Mouse (Mus musculus): Measurements from ENCODE around the gene Polr1c. TPM values are rescaled to one million over a fixed set of nuclear protein-coding genes. Genes with fewer than 3 reads are reported as not detected.

Gene Polr1c
- total and polyA plus RNA-seq, 3 experiments = 195 to 197 TPM; not detected in 1

- Histone ChIP-seq H3K27ac (ENCODE audit: control insufficient read depth, low read depth, low read length) (no peak overlapping the region), H3K27me3 (ENCODE audit: control insufficient read depth in 1 of 2, insufficient read depth in 2 of 2, low read length in 2 of 2) (peaks cover 7 to 18% of the 10 kb centered on the region in 2 experiments), H3K9ac (ENCODE audit: control insufficient read depth, low read depth, low read length, poor library complexity, severe bottlenecking) (no peak overlapping the region), H3K4me3 (ENCODE audit: control insufficient read depth in 1 of 2, insufficient read depth in 1 of 2, low read depth in 2 of 2, low read length in 2 of 2) (no peak overlapping the region), H3K36me3 (ENCODE audit: control insufficient read depth in 1 of 2, insufficient read depth in 2 of 2, low read length in 2 of 2) (no peaks in the 10 kb centered on the region), H3K9me3 (replicated peaks; ENCODE audit: insufficient read depth, low read length) (no peaks in the 10 kb centered on the region), H3K79me2 (ENCODE audit: control insufficient read depth, insufficient read depth, low read length, poor library complexity) (no peaks in the 10 kb centered on the region), H3K4me1 (ENCODE audit: control insufficient read depth in 1 of 2, insufficient read depth in 2 of 2, low read length in 2 of 2) (no peaks in the 10 kb centered on the region)
- no peak for DNase-seq (ENCODE audit: low read depth, low spot score)
- TF ChIP-seq SMC3 (IDR thresholded peaks at IDR 0.05; ENCODE audit: low read depth, low read length) (no peak), ZMIZ1 (IDR thresholded peaks at IDR 0.05; ENCODE audit: low read depth, low read length) (no peak), POLR2AphosphoS5 (IDR thresholded peaks at IDR 0.05; ENCODE audit: borderline replicate concordance, low read depth, low read length) (no peak), MEF2A (IDR thresholded peaks at IDR 0.05; ENCODE audit: extremely low read depth, insufficient replicate concordance, low read depth, low read length, poor library complexity, severe bottlenecking) (no peak), ETS1 (IDR thresholded peaks at IDR 0.05; ENCODE audit: low read depth, low read length) (no peak), MAZ (IDR thresholded peaks at IDR 0.05; ENCODE audit: low read depth, low read length) (no peak), E2F4 (IDR thresholded peaks at IDR 0.05; ENCODE audit: borderline replicate concordance, low read depth, low read length) (no peak), BHLHE40 (IDR thresholded peaks at IDR 0.05; ENCODE audit: borderline replicate concordance, low read depth, low read length) (no peak), UBTF (IDR thresholded peaks at IDR 0.05; ENCODE audit: borderline replicate concordance, insufficient read depth, low read depth, low read length) (no peak), CHD1 (IDR thresholded peaks at IDR 0.05; ENCODE audit: low read depth, low read length) (no peak), GABPA (IDR thresholded peaks at IDR 0.05; ENCODE audit: low read depth, low read length) (no peak), RAD21 (IDR thresholded peaks at IDR 0.05; ENCODE audit: low read depth, low read length) (no peak), CTCF (IDR thresholded peaks at IDR 0.05 in 2 of 3, conservative IDR thresholded peaks at IDR 0.05 in 1 of 3; ENCODE audit: control insufficient read depth in 1 of 3, insufficient read depth in 1 of 3, low read depth in 2 of 3, low read length in 3 of 3, poor library complexity in 1 of 3, severe bottlenecking in 1 of 3) (no peak), ELF1 (IDR thresholded peaks at IDR 0.05; ENCODE audit: low read depth, low read length) (no peak), ZNF384 (IDR thresholded peaks at IDR 0.05; ENCODE audit: low read depth, low read length) (no peak), MXI1 (IDR thresholded peaks at IDR 0.05; ENCODE audit: low read depth, low read length) (no peak), USF1 (IDR thresholded peaks at IDR 0.05; ENCODE audit: low read depth, low read length) (no peak), RCOR1 (IDR thresholded peaks at IDR 0.05; ENCODE audit: low read depth, low read length) (no peak), NRF1 (IDR thresholded peaks at IDR 0.05; ENCODE audit: insufficient read depth, low read depth, low read length, poor library complexity, severe bottlenecking) (no peak), ZKSCAN1 (IDR thresholded peaks at IDR 0.05; ENCODE audit: low read depth, low read length) (no peak)
Observed at GRCm38 (mm10) chr17:46297028-46297363, 49.1 kb upstream of the Polr1c start.

- Histone ChIP-seq H3K36me3 (ENCODE audit: control insufficient read depth in 1 of 2, insufficient read depth in 2 of 2, low read length in 2 of 2) (no peaks in the 10 kb centered on the region), H3K4me3 (ENCODE audit: control insufficient read depth in 1 of 2, insufficient read depth in 1 of 2, low read depth in 2 of 2, low read length in 2 of 2) (no peak overlapping the region), H3K79me2 (ENCODE audit: control insufficient read depth, insufficient read depth, low read length, poor library complexity) (no peaks in the 10 kb centered on the region), H3K9ac (ENCODE audit: control insufficient read depth, low read depth, low read length, poor library complexity, severe bottlenecking) (no peak overlapping the region), H3K4me1 (ENCODE audit: control insufficient read depth in 1 of 2, insufficient read depth in 2 of 2, low read length in 2 of 2) (no peaks in the 10 kb centered on the region), H3K9me3 (replicated peaks; ENCODE audit: insufficient read depth, low read length) (no peaks in the 10 kb centered on the region), H3K27ac (ENCODE audit: control insufficient read depth, low read depth, low read length) (no peak overlapping the region), H3K27me3 (ENCODE audit: control insufficient read depth in 1 of 2, insufficient read depth in 2 of 2, low read length in 2 of 2) (peaks cover 7 to 22% of the 10 kb centered on the region in 2 experiments)
- DNase-seq (ENCODE audit: low read depth, low spot score) = no peak
- TF ChIP-seq TBP (IDR thresholded peaks at IDR 0.05; ENCODE audit: low read depth, low read length) = no peak
- no peak for TF ChIP-seq KAT2A (conservative IDR thresholded peaks at IDR 0.05; ENCODE audit: low read depth, low read length)
- TF ChIP-seq BHLHE40 (IDR thresholded peaks at IDR 0.05; ENCODE audit: borderline replicate concordance, low read depth, low read length) = no peak
- TF ChIP-seq USF2 (IDR thresholded peaks at IDR 0.05; ENCODE audit: borderline replicate concordance in 1 of 2, insufficient read depth in 1 of 2, low read depth in 1 of 2, low read length in 2 of 2) = no peak
Observed at GRCm38 (mm10) chr17:46296601-46297000, 48.7 kb upstream of the Polr1c start.

Data from MEL (cell line).